8 mouse cellular contexts compared by ENCODE assay signal in genomic region chr3:20509192-20509591, GRCm38 (mm10).
DNase-seq lines count a peak whose midpoint lies in the region; ATAC-seq and TF ChIP-seq lines count a peak whose summit lies in the region.

No protein-coding gene starts in this region.

- peak; percentile 84; the same call in 1 of the 2 replicates for ATAC-seq in embryonic facial prominence, embryonic 14.5 days (ENCODE audit: low read depth)
- no peak for ATAC-seq in liver, postnatal 0 days

- intact Hi-C loops in heart, postnatal 10 days (cut with DNase I) = loop anchor here (2.0 to 5.0 kb wide), 4 partner anchors 252 to 987 kb away; no protein-coding TSS in a partner anchor

- peak; percentile 68 for TF ChIP-seq CTCF in liver, postnatal 0 days (IDR thresholded peaks at IDR 0.05; ENCODE audit: low read depth)
- TF ChIP-seq CTCF in thymus, adult 2 months (IDR thresholded peaks at IDR 0.05; ENCODE audit: borderline replicate concordance, control insufficient read depth, extremely low read depth, insufficient read depth, low read length, poor library complexity) = peak; percentile 32; the same call in 1 of the 2 replicates

- no peak overlapping the region for H3K9ac ChIP-seq in embryonic facial prominence, embryonic 14.5 days (ENCODE audit: low read depth, low read length)
- H3K9ac ChIP-seq in liver, postnatal 0 days (replicated peaks) = no peak overlapping the region

- no peaks in the 10 kb centered on the region for H3K36me3 ChIP-seq in embryonic facial prominence, embryonic 14.5 days (ENCODE audit: control insufficient read depth, insufficient read depth, low read length)
- H3K36me3 ChIP-seq in liver, postnatal 0 days (replicated peaks; ENCODE audit: insufficient read depth, low read length) = no peaks in the 10 kb centered on the region
- no peaks in the 10 kb centered on the region for H3K36me3 ChIP-seq in thymus, adult 2 months (ENCODE audit: control insufficient read depth, insufficient read depth, low read length)

- H3K27ac ChIP-seq in embryonic facial prominence, embryonic 14.5 days (replicated peaks; ENCODE audit: low read depth, low read length) = no peak overlapping the region
- H3K27ac ChIP-seq in liver, postnatal 0 days (ENCODE audit: low read depth) = no peak overlapping the region
- H3K27ac ChIP-seq in thymus, adult 2 months (ENCODE audit: control insufficient read depth, insufficient read depth, low read length) = no peak overlapping the region

- no peaks in the 10 kb centered on the region for H3K27me3 ChIP-seq in embryonic facial prominence, embryonic 14.5 days (replicated peaks; ENCODE audit: control insufficient read depth, insufficient read depth, low read length)
- H3K27me3 ChIP-seq in liver, postnatal 0 days (ENCODE audit: insufficient read depth, low read length) = no peaks in the 10 kb centered on the region
- H3K27me3 ChIP-seq in thymus, adult 2 months (ENCODE audit: control insufficient read depth, insufficient read depth, low read length) = no peaks in the 10 kb centered on the region

- no peak for TF ChIP-seq POLR2A in thymus, adult 2 months (IDR thresholded peaks at IDR 0.05; ENCODE audit: control insufficient read depth, extremely low read depth, insufficient read depth, low read length, poor library complexity)

- no peak for TF ChIP-seq EP300 in liver, postnatal 0 days (IDR thresholded peaks at IDR 0.05; ENCODE audit: low read depth)

- H3K9me3 ChIP-seq in embryonic facial prominence, embryonic 14.5 days (ENCODE audit: control insufficient read depth, low read length) = no peaks in the 10 kb centered on the region
- H3K9me3 ChIP-seq in liver, postnatal 0 days (ENCODE audit: low read length) = no peaks in the 10 kb centered on the region

- H3K4me1 ChIP-seq in embryonic facial prominence, embryonic 14.5 days (ENCODE audit: control insufficient read depth, insufficient read depth, low read length) = no peaks in the 10 kb centered on the region
- no peaks in the 10 kb centered on the region for H3K4me1 ChIP-seq in liver, postnatal 0 days (ENCODE audit: insufficient read depth)
- H3K4me1 ChIP-seq in thymus, adult 2 months (replicated peaks; ENCODE audit: control insufficient read depth, insufficient read depth, low read length) = no peaks in the 10 kb centered on the region

- DNase-seq in CD4-positive, CD25-positive, alpha-beta regulatory T cell, adult 2 months (ENCODE audit: low read depth, low spot score) = peak; percentile 82
- DNase-seq in adrenal gland, postnatal 36 days = peak; percentile 87 to 91
- peak; percentile 89 for DNase-seq in embryonic facial prominence, embryonic 14.5 days (ENCODE audit: low spot score)
- peak; percentile 60 to 81 for DNase-seq in heart, postnatal 10 days
- DNase-seq in kidney, postnatal 36 days = peak; percentile 54 to 87
- DNase-seq in liver, postnatal 0 days = peak; percentile 77
- DNase-seq in ovary, adult 18-20 months (ENCODE audit: low spot score) = peak; percentile 16
- DNase-seq in thymus, adult 2 months = peak; percentile 62

- H3K4me2 ChIP-seq in embryonic facial prominence, embryonic 14.5 days (ENCODE audit: low read depth, low read length) = no peak overlapping the region
- H3K4me2 ChIP-seq in liver, postnatal 0 days (ENCODE audit: low read depth, low read length) = no peak overlapping the region

- H3K4me3 ChIP-seq in embryonic facial prominence, embryonic 14.5 days (ENCODE audit: low read depth, low read length) = no peak overlapping the region
- no peak overlapping the region for H3K4me3 ChIP-seq in liver, postnatal 0 days (ENCODE audit: low read depth, low read length)
- H3K4me3 ChIP-seq in thymus, adult 2 months (ENCODE audit: control insufficient read depth, insufficient read depth, low read length) = no peak overlapping the region

- 0% methylated on average over 2 of the region's 2 CpGs for WGBS in embryonic facial prominence, embryonic 14.5 days
- 2% methylated on average over 2 of the region's 2 CpGs for WGBS in liver, postnatal 0 days (ENCODE audit: insufficient replicate concordance)
- 1% methylated on average over 2 of the region's 2 CpGs for WGBS in thymus, adult 2 months

Comparison
In these comparisons a context has a peak if more than half of its experiments do, and no peak if none do; other contexts are left out.
1. DNase-seq: peak in every context shown above with its lines; median percentile 89 in adrenal gland, postnatal 36 days; 89 in embryonic facial prominence, embryonic 14.5 days; 82 in CD4-positive, CD25-positive, alpha-beta regulatory T cell, adult 2 months; 77 in liver, postnatal 0 days; 70 in heart, postnatal 10 days; 70 in kidney, postnatal 36 days; 62 in thymus, adult 2 months; 16 in ovary, adult 18-20 months.